Mouse (Mus musculus) left cerebral cortex, adult 11 months (tissue): ENCODE measurements at regions not wholly inside any gene's neighbourhood (a gene's known extent, or its start where the extent isn't known, plus 50 kb on each side); places are given as distances from the start of the nearest gene placed in this dataset.
A peak's percentile ranks its signal among the peaks of the same experiment; 100 is the strongest.

ENCODE experiments used
- DNase-seq: peaks from one replicate; pipeline ENCODE4 v3.0.0; 2022; ENCODE audit warnings: low spot score

DNA sequence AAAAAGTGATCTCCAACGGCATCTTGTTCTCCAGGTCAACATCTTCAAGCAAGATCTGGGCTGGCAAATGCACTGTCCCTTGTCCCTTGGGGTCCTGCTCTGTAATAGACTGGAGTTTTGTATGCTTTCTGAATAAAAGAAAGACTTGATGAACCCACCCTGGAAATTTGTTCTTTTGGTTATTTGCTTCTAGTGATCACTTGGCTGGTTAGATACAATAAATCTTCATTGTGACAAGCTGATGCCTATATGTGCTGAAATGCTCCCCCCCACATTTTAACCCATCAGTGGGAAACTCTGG, 65.0 kb downstream of the Dmac1 start:
- no peak for DNase-seq

DNA sequence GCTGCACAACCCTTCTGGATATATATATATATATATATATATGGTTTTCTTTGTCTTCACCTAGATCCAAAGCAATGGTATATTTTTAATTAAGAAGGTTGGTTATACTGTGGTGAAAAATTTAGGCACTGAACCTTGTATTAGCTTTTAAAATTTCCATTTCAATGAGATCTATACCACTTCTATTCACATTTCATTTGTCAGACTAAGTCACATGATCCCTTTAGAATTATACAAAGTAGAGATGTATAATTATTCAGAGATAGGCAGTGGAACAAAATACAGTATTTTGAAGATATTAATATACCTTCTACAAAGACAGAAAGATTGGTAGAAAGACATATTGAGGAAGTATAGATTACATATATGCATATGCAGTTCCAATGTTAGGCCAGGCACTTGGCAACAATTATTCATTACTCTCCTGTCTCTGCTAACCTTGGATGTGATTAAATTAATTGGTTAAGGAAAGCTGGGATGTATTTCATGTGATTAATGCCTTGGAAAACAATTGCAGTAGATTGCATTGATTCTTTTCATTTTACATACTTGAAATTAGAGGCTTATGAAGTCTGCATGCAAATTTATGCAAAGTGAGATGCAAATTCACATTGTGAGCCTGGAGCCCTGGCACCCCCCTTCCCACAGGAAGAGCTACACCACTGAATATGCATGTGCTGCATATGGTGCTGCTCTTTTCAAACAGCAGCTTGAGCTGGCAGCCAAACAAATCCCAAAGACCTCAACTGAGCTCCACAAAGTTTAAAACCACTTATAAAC, 65.5 kb downstream of the Dmac1 start:
- peak; percentile 32 for DNase-seq
